Mouse (Mus musculus) MEL (cell line): ENCODE measurements at regions not wholly inside any gene's neighbourhood (a gene's known extent, or its start where the extent isn't known, plus 50 kb on each side); places are given as distances from the start of the nearest gene placed in this dataset.

Source experiments
- DNase-seq: peaks from one replicate; pipeline ENCODE4 v3.0.0; 2011; ENCODE audit warnings: low read depth, low spot score
- H3K27ac ChIP-seq: 2 replicates; pipeline ENCODE4 v1.5.1; 2012; ENCODE audit warnings: low read depth, mild to moderate bottlenecking, control low read depth, low read length, moderate library complexity; ENCODE audit not compliant: control insufficient read depth
- H3K27me3 ChIP-seq, 2 experiments: fragments of 150-350 bp in 1 of 2; sonication (generic) in 1 of 2; 2 replicates each; pipeline ENCODE4 v1.6.1; 2012; ENCODE audit warnings: low read length in 2 of 2, mild to moderate bottlenecking in 2 of 2, improper control_type of control experiment in 1 of 2, moderate library complexity in 1 of 2; ENCODE audit not compliant: insufficient read depth in 2 of 2, control insufficient read depth in 1 of 2
- H3K36me3 ChIP-seq, 2 experiments: 2 replicates each; pipeline ENCODE4 v1.6.1; 2012 to 2014; ENCODE audit warnings: low read length in 2 of 2, improper control_type of control experiment in 1 of 2, inconsistent platforms in 1 of 2, mild to moderate bottlenecking in 1 of 2; ENCODE audit not compliant: insufficient read depth in 2 of 2, control insufficient read depth in 1 of 2
- H3K4me1 ChIP-seq, 2 experiments: fragments of 150-350 bp in 1 of 2; sonication (generic) in 1 of 2; 2 replicates each; pipeline ENCODE4 v1.6.1; 2012; ENCODE audit warnings: low read length in 2 of 2, improper control_type of control experiment in 1 of 2, mild to moderate bottlenecking in 1 of 2; ENCODE audit not compliant: insufficient read depth in 2 of 2, control insufficient read depth in 1 of 2
- H3K4me3 ChIP-seq, 2 experiments: fragments of 150-350 bp in 1 of 2; sonication (generic) in 1 of 2; 2 replicates each; pipeline ENCODE4 v1.5.1; 2012; ENCODE audit warnings: low read depth in 2 of 2, low read length in 2 of 2, mild to moderate bottlenecking in 2 of 2, moderate library complexity in 2 of 2, control low read depth in 1 of 2, improper control_type of control experiment in 1 of 2; ENCODE audit not compliant: control insufficient read depth in 1 of 2, insufficient read depth in 1 of 2
- H3K79me2 ChIP-seq: 2 replicates; pipeline ENCODE4 v1.6.1; 2012; ENCODE audit warnings: mild to moderate bottlenecking, low read length, moderate library complexity; ENCODE audit not compliant: control insufficient read depth, poor library complexity, insufficient read depth
- H3K9ac ChIP-seq: 2 replicates; pipeline ENCODE4 v1.6.1; 2012; ENCODE audit warnings: low read depth, mild to moderate bottlenecking, control low read depth, low read length, moderate library complexity; ENCODE audit not compliant: control insufficient read depth, poor library complexity, severe bottlenecking
- H3K9me3 ChIP-seq: fragments of 150-350 bp; sonication (generic); replicated peaks from 2 replicates; pipeline ENCODE4 v1.6.1; 2012; ENCODE audit warnings: mild to moderate bottlenecking, low read length, improper control_type of control experiment, moderate library complexity; ENCODE audit not compliant: insufficient read depth
- CHD2 ChIP-seq: IDR thresholded peaks from 2 replicates; pipeline ENCODE4 v1.6.1; 2011; ENCODE audit warnings: low read length, improper control_type of control experiment
- ETS1 ChIP-seq: IDR thresholded peaks from 2 replicates; pipeline ENCODE4 v1.6.1; 2012; ENCODE audit warnings: low read depth, mild to moderate bottlenecking, inconsistent platforms, low read length, improper control_type of control experiment, moderate library complexity
- HCFC1 ChIP-seq: IDR thresholded peaks from 2 replicates; pipeline ENCODE4 v1.6.1; 2012; ENCODE audit warnings: low read depth, mild to moderate bottlenecking, inconsistent platforms, low read length, improper control_type of control experiment, moderate library complexity
- JUND ChIP-seq: IDR thresholded peaks from 2 replicates; pipeline ENCODE4 v1.6.1; 2011; ENCODE audit warnings: low read depth, mild to moderate bottlenecking, improper control_type of control experiment, low read length
- KAT2A ChIP-seq: conservative IDR thresholded peaks from 2 replicates; pipeline ENCODE4 v1.6.1; 2012; ENCODE audit warnings: low read depth, low read length, improper control_type of control experiment, inconsistent platforms
- MAFK ChIP-seq: IDR thresholded peaks from 2 replicates; pipeline ENCODE4 v1.6.1; 2011; ENCODE audit warnings: low read depth, mild to moderate bottlenecking, low read length, improper control_type of control experiment, borderline replicate concordance
- MAZ ChIP-seq: IDR thresholded peaks from 2 replicates; pipeline ENCODE4 v1.6.1; 2012; ENCODE audit warnings: low read depth, mild to moderate bottlenecking, inconsistent platforms, low read length, improper control_type of control experiment
- MEF2A ChIP-seq: IDR thresholded peaks from 2 replicates; pipeline ENCODE4 v1.6.1; 2014; ENCODE audit warnings: low read depth, mild to moderate bottlenecking, inconsistent platforms, low read length, improper control_type of control experiment; ENCODE audit not compliant: poor library complexity, insufficient replicate concordance, severe bottlenecking; ENCODE audit errors: extremely low read depth
- MXI1 ChIP-seq: IDR thresholded peaks from 2 replicates; pipeline ENCODE4 v1.6.1; 2011; ENCODE audit warnings: mild to moderate bottlenecking, low read depth, low read length, improper control_type of control experiment
- NRF1 ChIP-seq: IDR thresholded peaks from 2 replicates; pipeline ENCODE4 v1.6.1; 2014; ENCODE audit warnings: low read depth, mild to moderate bottlenecking, inconsistent platforms, low read length, improper control_type of control experiment, moderate library complexity; ENCODE audit not compliant: poor library complexity, insufficient read depth, severe bottlenecking
- POLR2A ChIP-seq, 2 experiments: IDR thresholded peaks; 2 replicates each; pipeline ENCODE4 v1.6.1; 2011 to 2012; ENCODE audit warnings: low read length in 2 of 2, mild to moderate bottlenecking in 2 of 2, control low read depth in 1 of 2, improper control_type of control experiment in 1 of 2, low read depth in 1 of 2, moderate library complexity in 1 of 2; ENCODE audit not compliant: control insufficient read depth in 1 of 2, insufficient read depth in 1 of 2, poor library complexity in 1 of 2
- POLR2AphosphoS5 ChIP-seq: IDR thresholded peaks from 2 replicates; pipeline ENCODE4 v1.6.1; 2012; ENCODE audit warnings: low read depth, borderline replicate concordance, mild to moderate bottlenecking, inconsistent platforms, low read length, moderate library complexity, mixed read lengths
- RAD21 ChIP-seq: IDR thresholded peaks from 2 replicates; pipeline ENCODE4 v1.6.1; 2011; ENCODE audit warnings: mild to moderate bottlenecking, low read depth, low read length, improper control_type of control experiment
- SIN3A ChIP-seq: IDR thresholded peaks from 2 replicates; pipeline ENCODE4 v1.6.1; 2012; ENCODE audit warnings: low read length, improper control_type of control experiment, inconsistent platforms
- TBP ChIP-seq: IDR thresholded peaks from 2 replicates; pipeline ENCODE4 v1.8.0; 2011; ENCODE audit warnings: low read depth, low read length, improper control_type of control experiment
- UBTF ChIP-seq: IDR thresholded peaks from 2 replicates; pipeline ENCODE4 v1.6.1; 2012; ENCODE audit warnings: low read depth, mild to moderate bottlenecking, inconsistent platforms, low read length, improper control_type of control experiment, moderate library complexity, borderline replicate concordance; ENCODE audit not compliant: insufficient read depth
- USF1 ChIP-seq: IDR thresholded peaks from 2 replicates; pipeline ENCODE4 v1.6.1; 2014; ENCODE audit warnings: low read depth, mild to moderate bottlenecking, inconsistent platforms, low read length, improper control_type of control experiment, moderate library complexity
- USF2 ChIP-seq, 2 experiments: IDR thresholded peaks; 2 replicates each; pipeline ENCODE4 v1.6.1; 2011 to 2012; ENCODE audit warnings: improper control_type of control experiment in 2 of 2, low read length in 2 of 2, borderline replicate concordance in 1 of 2, inconsistent platforms in 1 of 2, low read depth in 1 of 2, mild to moderate bottlenecking in 1 of 2; ENCODE audit not compliant: insufficient read depth in 1 of 2
- ZMIZ1 ChIP-seq: IDR thresholded peaks from 2 replicates; pipeline ENCODE4 v1.6.1; 2012; ENCODE audit warnings: low read depth, mild to moderate bottlenecking, inconsistent platforms, low read length, improper control_type of control experiment, moderate library complexity
- ZNF384 ChIP-seq: IDR thresholded peaks from 2 replicates; pipeline ENCODE4 v1.6.1; 2012; ENCODE audit warnings: low read depth, mild to moderate bottlenecking, inconsistent platforms, low read length, improper control_type of control experiment

DNA sequence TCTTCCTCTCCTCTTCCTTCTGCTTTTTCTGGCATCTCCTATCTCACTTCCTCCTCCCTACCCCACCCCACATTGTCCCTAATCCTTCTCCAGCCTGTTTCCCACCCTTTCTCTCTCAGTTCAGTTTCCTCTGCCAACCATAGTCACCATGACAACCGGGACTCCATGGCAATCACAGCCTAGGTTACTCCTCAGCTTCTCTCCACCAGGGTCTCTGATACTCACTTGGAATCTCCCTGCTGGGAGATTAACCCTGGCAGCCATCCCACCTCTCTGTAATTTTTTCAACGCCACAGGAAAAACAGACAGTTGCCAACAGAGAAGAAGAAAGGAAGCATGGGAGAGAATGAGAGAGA is 448.8 kb downstream of the Gm9195 start:
- H3K9me3 ChIP-seq = no peaks in the 10 kb centered on the region
- H3K4me3 ChIP-seq = no peak overlapping the region
- no peaks in the 10 kb centered on the region for H3K27me3 ChIP-seq
- TF ChIP-seq MAFK (no peak), NRF1 (no peak), HCFC1 (no peak), MXI1 (no peak), MEF2A (no peak), SIN3A (no peak), KAT2A (no peak), POLR2A (IDR thresholded peaks at IDR 0.05; ENCODE audit: control insufficient read depth in 1 of 2, insufficient read depth in 1 of 2, low read depth in 1 of 2, low read length in 2 of 2, poor library complexity in 1 of 2) (no peak), USF1 (no peak), CHD2 (no peak), ZNF384 (no peak), POLR2AphosphoS5 (no peak), ZMIZ1 (no peak), MAZ (no peak), TBP (no peak)
- H3K36me3 ChIP-seq = no peaks in the 10 kb centered on the region
- H3K4me1 ChIP-seq = no peaks in the 10 kb centered on the region
- DNase-seq = no peak
- no peaks in the 10 kb centered on the region for H3K79me2 ChIP-seq
- no peak overlapping the region for H3K27ac ChIP-seq
- H3K9ac ChIP-seq = no peak overlapping the region

GRCm38 (mm10) chr14:72042112-72042880 is 449.3 kb downstream of the Gm9195 start:
- Histone ChIP-seq H3K79me2 (no peaks in the 10 kb centered on the region), H3K9ac (no peak overlapping the region), H3K27me3 (no peaks in the 10 kb centered on the region), H3K36me3 (no peaks in the 10 kb centered on the region), H3K4me3 (no peak overlapping the region), H3K9me3 (no peaks in the 10 kb centered on the region), H3K4me1 (no peaks in the 10 kb centered on the region), H3K27ac (no peak overlapping the region)
- TF ChIP-seq HCFC1 = no peak
- no peak for TF ChIP-seq RAD21
- TF ChIP-seq USF2 (IDR thresholded peaks at IDR 0.05; ENCODE audit: borderline replicate concordance in 1 of 2, insufficient read depth in 1 of 2, low read depth in 1 of 2, low read length in 2 of 2) = no peak
- no peak for TF ChIP-seq ETS1
- no peak for TF ChIP-seq TBP
- no peak for TF ChIP-seq UBTF
- TF ChIP-seq SIN3A = no peak
- no peak for TF ChIP-seq JUND
- no peak for TF ChIP-seq CHD2
- DNase-seq = no peak
